Mouse (Mus musculus): ENCODE data around the gene Trio. TPM values are rescaled to one million over a fixed set of nuclear protein-coding genes. Genes with fewer than 3 reads are reported as not detected.
A peak's percentile ranks its signal among the peaks of the same experiment; 100 is the strongest.

Trio gene
- polyA plus RNA-seq, 1 experiment from 2014 or later, result 36.2 TPM

GRCm38 (mm10) chr15:28060977-28061376, 35.3 kb upstream of the Trio start:
- Histone ChIP-seq H3K9ac (no peak overlapping the region), H3K9me3 (no peaks in the 10 kb centered on the region), H3K27me3 (no peaks in the 10 kb centered on the region), H3K27ac (replicated peaks) (no peak overlapping the region), H3K4me2 (no peak overlapping the region), H3K4me1 (replicated peaks) (no peaks in the 10 kb centered on the region), H3K36me3 (no peaks in the 10 kb centered on the region), H3K4me3 (no peak overlapping the region)
- 75% methylated on average over 5 of the region's 5 CpGs for whole genome bisulfite sequencing
- ATAC-seq (ENCODE audit: low FRiP score, low read depth), result no peak

DNA sequence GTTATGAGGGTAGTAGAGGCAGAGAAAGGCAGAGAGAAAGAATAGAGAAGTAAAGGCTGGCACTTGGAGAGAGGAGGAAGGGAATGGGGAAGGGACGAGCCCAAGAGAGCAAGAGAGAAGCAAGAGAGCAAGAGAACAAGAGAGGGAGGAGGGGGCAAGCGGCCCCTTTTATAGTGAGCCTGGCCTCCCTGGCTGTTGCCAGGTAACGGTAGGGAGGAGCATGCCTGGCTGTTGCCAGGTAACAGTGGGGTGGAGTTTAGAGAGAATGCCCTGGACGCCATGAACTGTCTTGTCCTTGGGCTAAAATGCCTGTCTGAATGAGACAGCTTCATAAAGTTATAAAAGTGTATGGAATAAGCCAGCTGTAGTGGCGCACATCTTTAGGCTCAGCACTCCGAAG, 34.8 kb upstream of the Trio start:
- ATAC-seq (ENCODE audit: low FRiP score, low read depth), result no peak
- Histone ChIP-seq H3K9me3 (no peaks in the 10 kb centered on the region), H3K27me3 (no peaks in the 10 kb centered on the region), H3K9ac (no peak overlapping the region), H3K36me3 (no peaks in the 10 kb centered on the region), H3K4me1 (replicated peaks) (no peaks in the 10 kb centered on the region), H3K27ac (replicated peaks) (no peak overlapping the region), H3K4me3 (no peak overlapping the region), H3K4me2 (no peak overlapping the region)
- WGBS, result 23% methylated on average over 6 of the region's 6 CpGs

GRCm38 (mm10) chr15:28057545-28057944, 31.9 kb upstream of the Trio start:
- no peaks in the 10 kb centered on the region for H3K27me3 ChIP-seq
- WGBS, result 57% methylated on average over 5 of the region's 5 CpGs
- no peak overlapping the region for H3K27ac ChIP-seq (replicated peaks)
- H3K4me1 ChIP-seq (replicated peaks), result no peaks in the 10 kb centered on the region
- no peak overlapping the region for H3K4me3 ChIP-seq
- no peak for ATAC-seq (ENCODE audit: low FRiP score, low read depth)
- no peak overlapping the region for H3K9ac ChIP-seq
- no peaks in the 10 kb centered on the region for H3K9me3 ChIP-seq
- no peaks in the 10 kb centered on the region for H3K36me3 ChIP-seq
- H3K4me2 ChIP-seq, result no peak overlapping the region

DNA sequence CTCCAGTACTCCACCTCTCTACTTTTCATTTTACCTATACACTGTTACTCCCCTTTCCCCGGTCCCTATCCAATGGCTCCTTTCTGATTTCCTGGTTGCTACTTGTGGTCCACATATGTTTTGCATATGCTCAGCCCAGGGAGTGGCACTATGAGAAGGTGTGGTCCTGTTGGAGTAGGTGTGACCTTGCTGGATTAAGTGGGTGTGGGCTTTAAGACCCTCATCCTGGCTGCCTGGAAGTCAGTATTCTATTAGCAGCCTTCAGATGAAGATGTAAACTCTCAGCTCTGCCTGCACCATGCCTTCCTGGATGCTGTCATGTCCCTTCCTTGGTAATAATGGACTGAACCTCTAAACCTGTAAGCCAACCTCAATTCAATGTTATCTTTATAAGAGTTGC, 29.1 kb upstream of the Trio start:
- Histone ChIP-seq H3K9me3 (no peaks in the 10 kb centered on the region), H3K27ac (replicated peaks) (no peak overlapping the region), H3K4me2 (no peak overlapping the region), H3K27me3 (no peaks in the 10 kb centered on the region), H3K36me3 (no peaks in the 10 kb centered on the region), H3K4me1 (replicated peaks) (peaks cover 12% of the 10 kb centered on the region), H3K4me3 (no peak overlapping the region), H3K9ac (no peak overlapping the region)
- ATAC-seq (ENCODE audit: low FRiP score, low read depth), result no peak
- WGBS, result 100% methylated on average over 1 of the region's 1 CpGs

DNA sequence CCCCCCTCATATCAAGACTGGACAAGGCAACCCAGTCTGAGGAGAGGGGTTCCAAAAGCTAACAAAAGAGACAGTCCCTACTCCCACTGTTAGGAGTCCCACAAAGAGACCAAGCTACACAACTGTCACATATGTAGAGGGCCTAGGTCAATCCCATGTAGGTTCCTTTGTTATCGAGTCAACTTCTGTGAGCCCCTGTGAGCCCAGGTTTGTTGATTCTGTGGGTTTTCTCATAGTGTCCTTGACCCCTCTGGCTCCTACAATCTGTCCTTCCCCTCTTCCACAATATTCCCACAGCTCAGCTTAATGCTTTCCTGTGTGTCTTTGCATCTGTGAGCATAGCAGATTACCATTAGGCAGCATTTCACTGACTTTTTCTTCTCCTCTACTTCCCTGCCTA, 28.5 kb upstream of the Trio start:
- WGBS, result 46% methylated on average over 1 of the region's 1 CpGs
- H3K9me3 ChIP-seq, result no peaks in the 10 kb centered on the region
- H3K4me3 ChIP-seq, result no peak overlapping the region
- no peak for ATAC-seq (ENCODE audit: low FRiP score, low read depth)
- H3K9ac ChIP-seq, result no peak overlapping the region
- H3K36me3 ChIP-seq, result no peaks in the 10 kb centered on the region
- H3K4me2 ChIP-seq, result no peak overlapping the region
- no peaks in the 10 kb centered on the region for H3K27me3 ChIP-seq
- no peak overlapping the region for H3K27ac ChIP-seq (replicated peaks)
- peaks cover 12% of the 10 kb centered on the region for H3K4me1 ChIP-seq (replicated peaks)

DNA sequence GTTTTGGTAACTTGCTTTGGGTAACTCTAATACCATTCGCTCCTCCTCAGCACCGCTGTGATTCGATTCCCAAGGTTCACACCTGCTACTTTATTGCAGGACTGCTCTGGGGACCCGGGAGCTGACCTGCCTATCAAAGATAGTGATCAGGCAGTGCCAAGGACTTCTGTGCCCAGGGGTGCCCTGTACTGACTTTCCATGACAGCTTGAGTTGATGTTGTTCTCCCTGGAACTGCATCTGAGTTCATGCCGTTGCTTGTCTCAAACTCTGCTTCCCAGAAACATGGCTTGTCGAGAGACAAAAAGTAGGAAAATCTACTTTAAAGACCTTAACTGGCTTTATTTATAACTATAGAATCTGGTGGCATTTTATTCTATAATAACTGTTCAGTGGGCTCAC, 27.6 kb upstream of the Trio start:
- no peaks in the 10 kb centered on the region for H3K9me3 ChIP-seq
- H3K27me3 ChIP-seq, result no peaks in the 10 kb centered on the region
- H3K27ac ChIP-seq (replicated peaks), result no peak overlapping the region
- no peak for ATAC-seq (ENCODE audit: low FRiP score, low read depth)
- no peak overlapping the region for H3K4me2 ChIP-seq
- H3K36me3 ChIP-seq, result no peaks in the 10 kb centered on the region
- H3K4me3 ChIP-seq, result no peak overlapping the region
- peaks cover 12% of the 10 kb centered on the region for H3K4me1 ChIP-seq (replicated peaks)
- WGBS, result 41% methylated on average over 6 of the region's 6 CpGs
- no peak overlapping the region for H3K9ac ChIP-seq

DNA sequence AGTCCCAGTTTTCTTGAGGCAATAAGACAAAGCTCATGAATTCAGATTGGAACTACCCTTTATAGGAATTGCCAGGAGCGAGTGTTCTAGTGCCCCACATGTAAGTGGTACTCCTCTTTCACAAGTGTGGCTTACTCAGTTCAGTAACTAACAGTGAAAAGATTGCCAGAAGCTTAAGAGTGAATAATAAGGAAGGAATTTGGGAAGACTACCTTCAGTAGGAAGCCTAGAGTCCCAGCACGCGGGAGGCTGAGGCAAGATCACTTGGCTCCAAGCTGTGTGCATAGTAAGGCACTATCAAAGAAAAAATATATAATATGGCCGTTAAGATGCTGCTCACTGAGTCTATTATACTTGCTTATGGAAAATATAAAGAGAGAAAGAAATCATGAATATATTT, 26.2 kb upstream of the Trio start:
- ATAC-seq (ENCODE audit: low FRiP score, low read depth), result no peak
- H3K4me3 ChIP-seq, result no peak overlapping the region
- peaks cover 12% of the 10 kb centered on the region for H3K4me1 ChIP-seq (replicated peaks)
- 42% methylated on average over 4 of the region's 4 CpGs for WGBS
- no peaks in the 10 kb centered on the region for H3K9me3 ChIP-seq
- no peak overlapping the region for H3K9ac ChIP-seq
- H3K4me2 ChIP-seq, result no peak overlapping the region
- H3K27me3 ChIP-seq, result no peaks in the 10 kb centered on the region
- no peaks in the 10 kb centered on the region for H3K36me3 ChIP-seq
- peak overlapping the region; percentile 12; the same call in 1 of the 2 replicates for H3K27ac ChIP-seq (replicated peaks)

DNA sequence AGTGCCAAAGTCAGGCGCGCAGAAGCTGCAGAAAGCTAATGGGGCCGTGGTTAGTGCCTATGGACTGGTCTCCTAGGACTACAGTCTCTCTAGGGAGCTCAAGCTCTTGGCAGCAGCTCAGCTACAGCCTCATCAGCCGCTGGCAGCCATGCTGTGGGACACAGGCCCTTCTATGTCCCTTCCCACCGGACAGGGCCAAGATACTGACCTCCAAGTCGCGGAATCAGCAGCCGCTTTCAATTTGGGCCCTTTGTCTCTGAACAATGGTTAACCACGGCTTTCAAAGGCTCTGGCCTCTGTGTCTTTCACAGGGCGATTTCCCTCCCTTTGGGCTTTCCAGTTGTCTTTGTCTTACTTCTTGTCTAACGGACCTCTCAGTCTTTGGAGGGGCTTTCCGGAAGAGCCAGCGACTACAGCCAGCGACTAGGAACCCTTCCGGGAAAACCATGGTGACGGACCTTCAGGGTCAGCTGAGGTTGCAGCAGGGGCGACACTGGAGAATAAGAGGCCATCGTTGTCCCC, 25.5 kb upstream of the Trio start:
- H3K4me1 ChIP-seq (replicated peaks), result peaks cover 12% of the 10 kb centered on the region
- no peak overlapping the region for H3K9ac ChIP-seq
- peak overlapping the region; percentile 34 for H3K4me2 ChIP-seq
- peak overlapping the region; percentile 12; the same call in 1 of the 2 replicates for H3K27ac ChIP-seq (replicated peaks)
- no peaks in the 10 kb centered on the region for H3K9me3 ChIP-seq
- H3K27me3 ChIP-seq, result no peaks in the 10 kb centered on the region
- WGBS, result 5% methylated on average over 18 of the region's 18 CpGs
- no peak overlapping the region for H3K4me3 ChIP-seq
- peak; percentile 96 for ATAC-seq (ENCODE audit: low FRiP score, low read depth)
- no peaks in the 10 kb centered on the region for H3K36me3 ChIP-seq

DNA sequence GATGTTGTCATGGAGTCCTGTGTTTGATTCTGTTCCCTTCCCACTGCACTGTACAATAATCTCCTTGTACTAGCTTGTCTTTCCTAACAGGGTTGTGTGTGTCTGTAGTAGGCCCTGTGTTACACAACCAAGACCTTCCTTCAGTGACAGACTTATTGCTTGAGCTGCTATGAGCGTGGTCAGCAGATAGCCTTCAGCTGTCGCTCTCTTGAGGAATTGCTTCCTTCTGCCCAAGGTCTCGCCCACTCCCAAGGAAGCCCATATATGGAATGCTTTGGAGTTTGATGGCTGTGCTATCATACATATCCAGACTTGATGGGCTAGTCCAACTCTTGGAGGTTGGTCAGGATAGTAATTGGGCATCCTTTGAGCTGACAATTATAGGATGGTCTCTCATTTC, 22.1 kb upstream of the Trio start:
- no peaks in the 10 kb centered on the region for H3K9me3 ChIP-seq

GRCm38 (mm10) chr15:28041158-28041865, 15.7 kb upstream of the Trio start:
- H3K27me3 ChIP-seq, result no peaks in the 10 kb centered on the region
- 6% methylated on average over 9 of the region's 9 CpGs for WGBS
- no peaks in the 10 kb centered on the region for H3K9me3 ChIP-seq
- no peak overlapping the region for H3K9ac ChIP-seq
- peak; percentile 56; the same call in 1 of the 2 replicates for ATAC-seq (ENCODE audit: low FRiP score, low read depth)
- peaks cover 9% of the 10 kb centered on the region for H3K4me1 ChIP-seq (replicated peaks)
- no peaks in the 10 kb centered on the region for H3K36me3 ChIP-seq
- no peak overlapping the region for H3K27ac ChIP-seq (replicated peaks)
- H3K4me2 ChIP-seq, result no peak overlapping the region
- H3K4me3 ChIP-seq, result no peak overlapping the region

More for the DNA sequence above, 22.1 kb upstream of the Trio start:
- no peak overlapping the region for H3K9ac ChIP-seq
- H3K4me2 ChIP-seq, result no peak overlapping the region
- no peak overlapping the region for H3K27ac ChIP-seq (replicated peaks)
- no peak overlapping the region for H3K4me3 ChIP-seq
- WGBS, result 89% methylated on average over 3 of the region's 3 CpGs
- peaks cover 12% of the 10 kb centered on the region for H3K4me1 ChIP-seq (replicated peaks)
- no peak for ATAC-seq (ENCODE audit: low FRiP score, low read depth)
- no peaks in the 10 kb centered on the region for H3K36me3 ChIP-seq
- H3K27me3 ChIP-seq, result no peaks in the 10 kb centered on the region

DNA sequence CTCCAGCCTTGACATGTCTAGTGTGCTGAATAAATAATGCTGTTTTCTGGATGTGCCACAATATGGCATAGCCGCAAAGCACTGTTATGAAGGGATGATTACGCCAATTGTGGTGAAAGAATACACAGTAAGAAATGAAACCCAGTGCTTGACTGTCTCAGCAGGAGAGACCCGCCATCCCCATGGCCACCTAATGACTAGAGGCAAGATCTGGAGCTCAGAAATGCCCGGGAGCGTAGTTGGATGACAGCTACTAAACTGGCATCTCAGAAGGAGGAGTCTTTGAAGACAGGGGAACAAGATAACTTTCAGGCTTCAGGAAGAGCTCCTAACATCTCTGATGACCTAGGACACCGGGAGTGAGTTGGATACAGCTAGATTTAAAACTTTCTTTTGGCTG, 12.0 kb upstream of the Trio start:
- H3K36me3 ChIP-seq, result no peaks in the 10 kb centered on the region
- 87% methylated on average over 6 of the region's 6 CpGs for whole genome bisulfite sequencing
- H3K9me3 ChIP-seq, result no peaks in the 10 kb centered on the region
- H3K27ac ChIP-seq (replicated peaks), result no peak overlapping the region
- H3K4me3 ChIP-seq, result no peak overlapping the region
- ATAC-seq (ENCODE audit: low FRiP score, low read depth), result no peak
- H3K9ac ChIP-seq, result no peak overlapping the region
- H3K4me2 ChIP-seq, result no peak overlapping the region
- peaks cover 9% of the 10 kb centered on the region for H3K4me1 ChIP-seq (replicated peaks)
- H3K27me3 ChIP-seq, result no peaks in the 10 kb centered on the region

GRCm38 (mm10) chr15:28035601-28036000, 10.0 kb upstream of the Trio start:
- Histone ChIP-seq H3K27ac (replicated peaks) (no peak overlapping the region), H3K4me2 (no peak overlapping the region), H3K9ac (no peak overlapping the region), H3K4me3 (no peak overlapping the region), H3K4me1 (replicated peaks) (no peaks in the 10 kb centered on the region), H3K27me3 (no peaks in the 10 kb centered on the region), H3K9me3 (no peaks in the 10 kb centered on the region), H3K36me3 (no peaks in the 10 kb centered on the region)
- 90% methylated on average over 10 of the region's 10 CpGs for WGBS
- no peak for ATAC-seq (ENCODE audit: low FRiP score, low read depth)

- no peaks in the 10 kb centered on the region for H3K27me3 ChIP-seq
- H3K36me3 ChIP-seq, result no peaks in the 10 kb centered on the region
- no peak overlapping the region for H3K27ac ChIP-seq (replicated peaks)
- 82% methylated on average over 10 of the region's 10 CpGs for WGBS
- no peak overlapping the region for H3K4me2 ChIP-seq
- H3K9me3 ChIP-seq, result no peaks in the 10 kb centered on the region
- ATAC-seq (ENCODE audit: low FRiP score, low read depth), result no peak
- H3K4me3 ChIP-seq, result no peak overlapping the region
- no peaks in the 10 kb centered on the region for H3K4me1 ChIP-seq (replicated peaks)
- H3K9ac ChIP-seq, result no peak overlapping the region
These were observed 9.0 kb upstream of the Trio start for GRCm38 (mm10) chr15:28034636-28035035.

Data from hindbrain, embryonic 15.5 days (tissue).